Mouse (Mus musculus): ENCODE measurements at regions not wholly inside any gene's neighbourhood (a gene's known extent, or its start where the extent isn't known, plus 50 kb on each side); places are given as distances from the start of the nearest gene placed in this dataset.

- Histone ChIP-seq H3K36me3 (ENCODE audit: control insufficient read depth, insufficient read depth, low read length) (no peaks in the 10 kb centered on the region), H3K27me3 (ENCODE audit: control insufficient read depth, insufficient read depth, low read length) (no peaks in the 10 kb centered on the region), H3K27ac (replicated peaks in 1 of 2; ENCODE audit: control insufficient read depth in 1 of 2, insufficient read depth in 1 of 2, low read depth in 2 of 2, low read length in 2 of 2) (no peak overlapping the region), H3K4me1 (ENCODE audit: control insufficient read depth in 2 of 2, insufficient read depth in 2 of 2, low read length in 2 of 2) (no peaks in the 10 kb centered on the region), H3K4me2 (ENCODE audit: low read length) (no peak overlapping the region), H3K9me3 (ENCODE audit: control insufficient read depth, low read length) (no peaks in the 10 kb centered on the region), H3K4me3 (ENCODE audit: control insufficient read depth in 1 of 2, insufficient read depth in 1 of 2, low read depth in 1 of 2, low read length in 2 of 2) (no peak overlapping the region), H3K9ac (ENCODE audit: low read length) (no peak overlapping the region)
- ATAC-seq (ENCODE audit: insufficient number of reproducible peaks, insufficient read depth, low FRiP score, low read depth): no peak
- WGBS: 4% methylated on average over 5 of the region's 5 CpGs
Measured at GRCm38 (mm10) chr8:15270290-15270689, 224.4 kb upstream of the BB014433 start.

- Histone ChIP-seq H3K4me2 (ENCODE audit: low read length) (no peak overlapping the region), H3K27me3 (ENCODE audit: control insufficient read depth, insufficient read depth, low read length) (no peaks in the 10 kb centered on the region), H3K9ac (ENCODE audit: low read length) (no peak overlapping the region), H3K9me3 (ENCODE audit: control insufficient read depth, low read length) (no peaks in the 10 kb centered on the region), H3K4me3 (ENCODE audit: control insufficient read depth in 1 of 2, insufficient read depth in 1 of 2, low read depth in 1 of 2, low read length in 2 of 2) (no peak overlapping the region), H3K36me3 (ENCODE audit: control insufficient read depth, insufficient read depth, low read length) (no peaks in the 10 kb centered on the region), H3K27ac (replicated peaks in 1 of 2; ENCODE audit: control insufficient read depth in 1 of 2, insufficient read depth in 1 of 2, low read depth in 2 of 2, low read length in 2 of 2) (no peak overlapping the region), H3K4me1 (ENCODE audit: control insufficient read depth in 2 of 2, insufficient read depth in 2 of 2, low read length in 2 of 2) (no peaks in the 10 kb centered on the region)
- ATAC-seq (ENCODE audit: insufficient number of reproducible peaks, insufficient read depth, low FRiP score, low read depth): no peak
- 85% methylated on average over 12 of the region's 12 CpGs for WGBS
Measured at GRCm38 (mm10) chr8:15244770-15245485, 199.1 kb upstream of the BB014433 start.

- no peak overlapping the region for H3K9ac ChIP-seq (ENCODE audit: low read length)
- H3K9me3 ChIP-seq (ENCODE audit: control insufficient read depth, low read length): no peaks in the 10 kb centered on the region
- 67% methylated on average over 3 of the region's 3 CpGs for WGBS
- H3K4me3 ChIP-seq (ENCODE audit: control insufficient read depth in 1 of 2, insufficient read depth in 1 of 2, low read depth in 1 of 2, low read length in 2 of 2): no peak overlapping the region
- H3K36me3 ChIP-seq (ENCODE audit: control insufficient read depth, insufficient read depth, low read length): no peaks in the 10 kb centered on the region
- peaks cover under 1 to 4% of the 10 kb centered on the region in 2 experiments; a peak in 3 of 4 replicates for H3K4me1 ChIP-seq (ENCODE audit: control insufficient read depth in 2 of 2, insufficient read depth in 2 of 2, low read length in 2 of 2)
- no peak overlapping the region for H3K4me2 ChIP-seq (ENCODE audit: low read length)
- no peak for ATAC-seq (ENCODE audit: insufficient number of reproducible peaks, insufficient read depth, low FRiP score, low read depth)
- H3K27me3 ChIP-seq (ENCODE audit: control insufficient read depth, insufficient read depth, low read length): no peaks in the 10 kb centered on the region
- no peak overlapping the region for H3K27ac ChIP-seq (replicated peaks in 1 of 2; ENCODE audit: control insufficient read depth in 1 of 2, insufficient read depth in 1 of 2, low read depth in 2 of 2, low read length in 2 of 2)
Measured at GRCm38 (mm10) chr8:15235410-15235809, 189.5 kb upstream of the BB014433 start.

- WGBS: 50% methylated on average over 8 of the region's 8 CpGs
Measured at GRCm38 (mm10) chr8:15233241-15233640, 187.4 kb upstream of the BB014433 start.

GRCm38 (mm10) chr8:15230217-15230616 lies 184.3 kb upstream of the BB014433 start:
- no peak overlapping the region for H3K9ac ChIP-seq (ENCODE audit: low read length)
- WGBS: 17% methylated on average over 2 of the region's 2 CpGs
- ATAC-seq (ENCODE audit: insufficient number of reproducible peaks, insufficient read depth, low FRiP score, low read depth): peak; percentile 73
- H3K27ac ChIP-seq (replicated peaks in 1 of 2; ENCODE audit: control insufficient read depth in 1 of 2, insufficient read depth in 1 of 2, low read depth in 2 of 2, low read length in 2 of 2): peak overlapping the region in 1 of 2 experiments; percentile 14; a peak in 1 of 4 replicates
- H3K4me1 ChIP-seq (ENCODE audit: control insufficient read depth in 2 of 2, insufficient read depth in 2 of 2, low read length in 2 of 2): peaks cover 2 to 9% of the 10 kb centered on the region in 2 experiments
- no peak overlapping the region for H3K4me2 ChIP-seq (ENCODE audit: low read length)
- H3K4me3 ChIP-seq (ENCODE audit: control insufficient read depth in 1 of 2, insufficient read depth in 1 of 2, low read depth in 1 of 2, low read length in 2 of 2): no peak overlapping the region
- H3K27me3 ChIP-seq (ENCODE audit: control insufficient read depth, insufficient read depth, low read length): no peaks in the 10 kb centered on the region
- no peaks in the 10 kb centered on the region for H3K36me3 ChIP-seq (ENCODE audit: control insufficient read depth, insufficient read depth, low read length)
- no peaks in the 10 kb centered on the region for H3K9me3 ChIP-seq (ENCODE audit: control insufficient read depth, low read length)

More at GRCm38 (mm10) chr8:15233241-15233640, 187.4 kb upstream of the BB014433 start:
- Histone ChIP-seq H3K4me1 (ENCODE audit: control insufficient read depth in 2 of 2, insufficient read depth in 2 of 2, low read length in 2 of 2) (peaks cover 2 to 9% of the 10 kb centered on the region in 2 experiments), H3K4me2 (ENCODE audit: low read length) (no peak overlapping the region), H3K9ac (ENCODE audit: low read length) (no peak overlapping the region), H3K9me3 (ENCODE audit: control insufficient read depth, low read length) (no peaks in the 10 kb centered on the region), H3K27ac (replicated peaks in 1 of 2; ENCODE audit: control insufficient read depth in 1 of 2, insufficient read depth in 1 of 2, low read depth in 2 of 2, low read length in 2 of 2) (no peak overlapping the region), H3K4me3 (ENCODE audit: control insufficient read depth in 1 of 2, insufficient read depth in 1 of 2, low read depth in 1 of 2, low read length in 2 of 2) (no peak overlapping the region), H3K27me3 (ENCODE audit: control insufficient read depth, insufficient read depth, low read length) (no peaks in the 10 kb centered on the region), H3K36me3 (ENCODE audit: control insufficient read depth, insufficient read depth, low read length) (no peaks in the 10 kb centered on the region)
- no peak for ATAC-seq (ENCODE audit: insufficient number of reproducible peaks, insufficient read depth, low FRiP score, low read depth)

- 37% methylated on average over 13 of the region's 13 CpGs for WGBS
Measured at GRCm38 (mm10) chr8:15221211-15221912, 175.5 kb upstream of the BB014433 start.

GRCm38 (mm10) chr8:15209856-15210521 lies 164.1 kb upstream of the BB014433 start:
- Histone ChIP-seq H3K27ac (replicated peaks in 1 of 2; ENCODE audit: control insufficient read depth in 1 of 2, insufficient read depth in 1 of 2, low read depth in 2 of 2, low read length in 2 of 2) (no peak overlapping the region), H3K9ac (ENCODE audit: low read length) (no peak overlapping the region), H3K36me3 (ENCODE audit: control insufficient read depth, insufficient read depth, low read length) (no peaks in the 10 kb centered on the region), H3K4me3 (ENCODE audit: control insufficient read depth in 1 of 2, insufficient read depth in 1 of 2, low read depth in 1 of 2, low read length in 2 of 2) (no peak overlapping the region), H3K4me2 (ENCODE audit: low read length) (no peak overlapping the region), H3K27me3 (ENCODE audit: control insufficient read depth, insufficient read depth, low read length) (no peaks in the 10 kb centered on the region), H3K4me1 (ENCODE audit: control insufficient read depth in 2 of 2, insufficient read depth in 2 of 2, low read length in 2 of 2) (no peaks in the 10 kb centered on the region), H3K9me3 (ENCODE audit: control insufficient read depth, low read length) (no peaks in the 10 kb centered on the region)
- WGBS: 63% methylated on average over 6 of the region's 6 CpGs
- no peak for ATAC-seq (ENCODE audit: insufficient number of reproducible peaks, insufficient read depth, low FRiP score, low read depth)

More at GRCm38 (mm10) chr8:15221211-15221912, 175.5 kb upstream of the BB014433 start:
- Histone ChIP-seq H3K27me3 (ENCODE audit: control insufficient read depth, insufficient read depth, low read length) (no peaks in the 10 kb centered on the region), H3K4me1 (ENCODE audit: control insufficient read depth in 2 of 2, insufficient read depth in 2 of 2, low read length in 2 of 2) (no peaks in the 10 kb centered on the region), H3K9me3 (ENCODE audit: control insufficient read depth, low read length) (no peaks in the 10 kb centered on the region), H3K27ac (replicated peaks in 1 of 2; ENCODE audit: control insufficient read depth in 1 of 2, insufficient read depth in 1 of 2, low read depth in 2 of 2, low read length in 2 of 2) (no peak overlapping the region), H3K9ac (ENCODE audit: low read length) (no peak overlapping the region), H3K4me3 (ENCODE audit: control insufficient read depth in 1 of 2, insufficient read depth in 1 of 2, low read depth in 1 of 2, low read length in 2 of 2) (no peak overlapping the region), H3K4me2 (ENCODE audit: low read length) (no peak overlapping the region), H3K36me3 (ENCODE audit: control insufficient read depth, insufficient read depth, low read length) (no peaks in the 10 kb centered on the region)
- ATAC-seq (ENCODE audit: insufficient number of reproducible peaks, insufficient read depth, low FRiP score, low read depth): no peak
